Mouse (Mus musculus): Measurements from ENCODE around the gene Pik3r5. TPM values are rescaled to one million over a fixed set of nuclear protein-coding genes. Genes with fewer than 3 reads are reported as not detected.

The Pik3r5 gene
- total and polyA plus RNA-seq, 3 experiments = 3.5 to 9.4 (median 5.7) TPM

GRCm38 (mm10) chr11:68388655-68389015 is 43.3 kb upstream of the Pik3r5 start:
- Histone ChIP-seq H3K4me3 (replicated peaks in 1 of 3; ENCODE audit: low read depth in 2 of 3, low read length in 2 of 3, poor library complexity in 1 of 3) (no peak overlapping the region), H3K4me2 (ENCODE audit: insufficient read depth, low read depth, poor library complexity, severe bottlenecking) (no peak overlapping the region), H3K9me3 (replicated peaks; ENCODE audit: low read length) (peaks cover 15% of the 10 kb centered on the region), H3K4me1 (ENCODE audit: control insufficient read depth in 1 of 2, insufficient read depth in 2 of 2) (peaks cover 3 to 15% of the 10 kb centered on the region in 2 experiments; a peak in 2 of 4 replicates), H3K27ac (ENCODE audit: insufficient read depth, low read depth) (no peak overlapping the region), H3K36me3 (replicated peaks in 1 of 2; ENCODE audit: control insufficient read depth in 1 of 2, insufficient read depth in 1 of 2, low read length in 1 of 2) (peaks cover 0 to 12% of the 10 kb centered on the region in 2 experiments), H3K9ac (ENCODE audit: insufficient read depth, low read depth) (no peak overlapping the region), H3K79me2 (replicated peaks; ENCODE audit: control insufficient read depth, extremely low read depth, insufficient read depth, poor library complexity, severe bottlenecking) (no peaks in the 10 kb centered on the region), H3K27me3 (replicated peaks) (peaks cover 7% of the 10 kb centered on the region)
- DNase-seq (ENCODE audit: extremely low read depth) = no peak
- dilution Hi-C loops (cut with MboI; ENCODE audit: extremely low pct_ligation_motif_present, extremely low pct_unique_long_range_greater_than_20kb, low sequenced_read_pairs) (no loop called here), in situ Hi-C loops (cut with MboI; ENCODE audit: low pct_ligation_motif_present, low pct_unique_long_range_greater_than_20kb, low sequenced_read_pairs) (no loop called here)
- TF ChIP-seq CHD1 (IDR thresholded peaks at IDR 0.05; ENCODE audit: low read depth, low read length) = no peak
- TF ChIP-seq MAX (IDR thresholded peaks at IDR 0.05; ENCODE audit: low read length) = no peak
- no peak for TF ChIP-seq MAZ (IDR thresholded peaks at IDR 0.05; ENCODE audit: low read depth, low read length)
- no peak for TF ChIP-seq RAD21 (IDR thresholded peaks at IDR 0.05; ENCODE audit: low read depth, low read length)
- TF ChIP-seq IRF4 (IDR thresholded peaks at IDR 0.05; ENCODE audit: low read depth, low read length) = no peak
- no peak for TF ChIP-seq ETS1 (conservative IDR thresholded peaks at IDR 0.05; ENCODE audit: low read depth, low read length)
- TF ChIP-seq NELFE (IDR thresholded peaks at IDR 0.05; ENCODE audit: low read depth, low read length) = no peak
- no peak for TF ChIP-seq CHD2 (IDR thresholded peaks at IDR 0.05; ENCODE audit: low read length)
- TF ChIP-seq PAX5 (IDR thresholded peaks at IDR 0.05; ENCODE audit: low read length) = no peak
- TF ChIP-seq ZC3H11A (IDR thresholded peaks at IDR 0.05; ENCODE audit: low read depth, low read length) = no peak
- no peak for TF ChIP-seq GABPA (IDR thresholded peaks at IDR 0.05; ENCODE audit: insufficient replicate concordance, low read depth, low read length)
- TF ChIP-seq MYC (IDR thresholded peaks at IDR 0.05; ENCODE audit: low read depth, low read length) = no peak
- no peak for TF ChIP-seq TCF12 (IDR thresholded peaks at IDR 0.05; ENCODE audit: low read depth, low read length)
- no peak for TF ChIP-seq TBP (conservative IDR thresholded peaks at IDR 0.05; ENCODE audit: low read depth, low read length)

- Histone ChIP-seq H3K36me3 (replicated peaks in 1 of 2; ENCODE audit: control insufficient read depth in 1 of 2, insufficient read depth in 1 of 2, low read length in 1 of 2) (peaks cover 0 to 12% of the 10 kb centered on the region in 2 experiments), H3K4me3 (replicated peaks in 1 of 3; ENCODE audit: low read depth in 2 of 3, low read length in 2 of 3, poor library complexity in 1 of 3) (no peak overlapping the region), H3K4me2 (ENCODE audit: insufficient read depth, low read depth, poor library complexity, severe bottlenecking) (no peak overlapping the region), H3K9me3 (replicated peaks; ENCODE audit: low read length) (peaks cover 14% of the 10 kb centered on the region), H3K9ac (ENCODE audit: insufficient read depth, low read depth) (no peak overlapping the region), H3K27ac (ENCODE audit: insufficient read depth, low read depth) (no peak overlapping the region), H3K27me3 (replicated peaks) (peaks cover 7% of the 10 kb centered on the region), H3K79me2 (replicated peaks; ENCODE audit: control insufficient read depth, extremely low read depth, insufficient read depth, poor library complexity, severe bottlenecking) (no peaks in the 10 kb centered on the region), H3K4me1 (ENCODE audit: control insufficient read depth in 1 of 2, insufficient read depth in 2 of 2) (peaks cover 3 to 21% of the 10 kb centered on the region in 2 experiments; a peak in 2 of 4 replicates)
- no peak for DNase-seq (ENCODE audit: extremely low read depth)
- TF ChIP-seq SIN3A (IDR thresholded peaks at IDR 0.05; ENCODE audit: low read length) (no peak), JUN (IDR thresholded peaks at IDR 0.05; ENCODE audit: insufficient read depth, low read depth, low read length) (no peak), BHLHE40 (IDR thresholded peaks at IDR 0.05; ENCODE audit: low read depth, low read length) (no peak), SMC3 (IDR thresholded peaks at IDR 0.05; ENCODE audit: low read depth, low read length) (no peak), CHD2 (IDR thresholded peaks at IDR 0.05; ENCODE audit: low read length) (no peak), ZNF384 (IDR thresholded peaks at IDR 0.05; ENCODE audit: low read depth, low read length) (no peak), PAX5 (IDR thresholded peaks at IDR 0.05; ENCODE audit: low read length) (no peak), ZMIZ1 (IDR thresholded peaks at IDR 0.05; ENCODE audit: low read depth, low read length) (no peak), NRF1 (IDR thresholded peaks at IDR 0.05; ENCODE audit: low read depth, low read length) (no peak), ZC3H11A (IDR thresholded peaks at IDR 0.05; ENCODE audit: low read depth, low read length) (no peak), CHD1 (IDR thresholded peaks at IDR 0.05; ENCODE audit: low read depth, low read length) (no peak)
- dilution Hi-C loops (cut with MboI; ENCODE audit: extremely low pct_ligation_motif_present, extremely low pct_unique_long_range_greater_than_20kb, low sequenced_read_pairs) (no loop called here), in situ Hi-C loops (cut with MboI; ENCODE audit: low pct_ligation_motif_present, low pct_unique_long_range_greater_than_20kb, low sequenced_read_pairs) (no loop called here)
Observed at GRCm38 (mm10) chr11:68389621-68390020, 42.3 kb upstream of the Pik3r5 start.

All from CH12.LX (cell line).